Mouse (Mus musculus): ENCODE data around the gene Celsr1.

Gene Celsr1

GRCm38 (mm10) chr15:85996031-85996765, 37.4 kb downstream of the Celsr1 start:
- no peak for DNase-seq (ENCODE audit: low spot score in 2 of 2)

- DNase-seq (ENCODE audit: low spot score in 2 of 2) = no peak
Observed at GRCm38 (mm10) chr15:85994906-85995608, 38.5 kb downstream of the Celsr1 start.

- peak; percentile 8 to 52 for DNase-seq (ENCODE audit: low spot score in 2 of 2)
Observed at GRCm38 (mm10) chr15:85993931-85994583, 39.5 kb downstream of the Celsr1 start.

GRCm38 (mm10) chr15:85993386-85993785, 40.2 kb downstream of the Celsr1 start:
- DNase-seq (ENCODE audit: low spot score in 2 of 2) = no peak

GRCm38 (mm10) chr15:85992125-85992495, 41.5 kb downstream of the Celsr1 start:
- no peak for DNase-seq (ENCODE audit: low spot score in 2 of 2)

GRCm38 (mm10) chr15:85991453-85992124, 42.0 kb downstream of the Celsr1 start:
- no peak for DNase-seq (ENCODE audit: low spot score in 2 of 2)

GRCm38 (mm10) chr15:85990696-85991443, 42.7 kb downstream of the Celsr1 start:
- DNase-seq (ENCODE audit: low spot score in 2 of 2) = no peak

- no peak for DNase-seq (ENCODE audit: low spot score in 2 of 2)
Observed at GRCm38 (mm10) chr15:85987896-85988295, 45.7 kb downstream of the Celsr1 start.

- no peak for DNase-seq (ENCODE audit: low spot score in 2 of 2)
Observed at GRCm38 (mm10) chr15:85986170-85986569, 47.4 kb downstream of the Celsr1 start.

- no peak for DNase-seq (ENCODE audit: low spot score in 2 of 2)
Observed at GRCm38 (mm10) chr15:85985601-85986000, 48.0 kb downstream of the Celsr1 start.

- no peak for DNase-seq (ENCODE audit: low spot score in 2 of 2)
Observed at GRCm38 (mm10) chr15:85983131-85983530, 50.4 kb downstream of the Celsr1 start.

- no peak for DNase-seq (ENCODE audit: low spot score in 2 of 2)
Observed at GRCm38 (mm10) chr15:85982416-85982775, 51.2 kb downstream of the Celsr1 start.

GRCm38 (mm10) chr15:85981768-85982415, 51.7 kb downstream of the Celsr1 start:
- no peak for DNase-seq (ENCODE audit: low spot score in 2 of 2)

- no peak for DNase-seq (ENCODE audit: low spot score in 2 of 2)
Observed at GRCm38 (mm10) chr15:85977086-85977485, 56.5 kb downstream of the Celsr1 start.

GRCm38 (mm10) chr15:85975746-85976145, 57.8 kb downstream of the Celsr1 start:
- DNase-seq (ENCODE audit: low spot score in 2 of 2) = no peak

GRCm38 (mm10) chr15:85971596-85971995, 62.0 kb downstream of the Celsr1 start:
- no peak for DNase-seq (ENCODE audit: low spot score in 2 of 2)

GRCm38 (mm10) chr15:85970441-85970840, 63.1 kb downstream of the Celsr1 start:
- DNase-seq (ENCODE audit: low spot score in 2 of 2) = no peak

- DNase-seq (ENCODE audit: low spot score in 2 of 2) = no peak
Observed at GRCm38 (mm10) chr15:85969707-85970153, 63.8 kb downstream of the Celsr1 start.

- DNase-seq (ENCODE audit: low spot score in 2 of 2) = no peak
Observed at GRCm38 (mm10) chr15:85969291-85969690, 64.3 kb downstream of the Celsr1 start.

GRCm38 (mm10) chr15:85966032-85966431, 67.5 kb downstream of the Celsr1 start:
- DNase-seq (ENCODE audit: low spot score in 2 of 2) = peak in 1 of 2 experiments; percentile 5

GRCm38 (mm10) chr15:85963279-85963840, 70.2 kb downstream of the Celsr1 start:
- no peak for DNase-seq (ENCODE audit: low spot score in 2 of 2)
